Mouse (Mus musculus) hindbrain, postnatal 0 days (tissue): ENCODE results near the gene Hrg. TPM values are rescaled to one million over a fixed set of nuclear protein-coding genes. Genes with fewer than 3 reads are reported as not detected.
A peak's percentile ranks its signal among the peaks of the same experiment; 100 is the strongest.
"Not testable (repeated sequence)": the region's sequence is repeated elsewhere in the genome, so short reads cannot be mapped to it uniquely, and the experiment has no call there.

ENCODE experiments used
- ATAC-seq: fragments of 200-750 bp; cut with Nextera tagmentation; 2 replicates; pipeline ENCODE4 v1.8.0; 2017; ENCODE audit warnings: mild to moderate bottlenecking, moderate TSS enrichment, moderate library complexity
- DNase-seq: peaks from one replicate; pipeline ENCODE4 v3.0.0-alpha.2; 2015; ENCODE audit warnings: low spot score
- H3K27ac ChIP-seq: fragments of 300-500 bp; sonication (generic); 2 replicates; pipeline ENCODE4 v1.5.1; 2014; ENCODE audit warnings: mild to moderate bottlenecking
- H3K27me3 ChIP-seq: fragments of 300-500 bp; sonication (generic); 2 replicates; pipeline ENCODE4 v1.6.1; 2014; ENCODE audit warnings: low read length, mixed read lengths; ENCODE audit not compliant: insufficient read depth
- H3K36me3 ChIP-seq: fragments of 300-500 bp; sonication (generic); 2 replicates; pipeline ENCODE4 v1.6.1; 2014; ENCODE audit warnings: low read length, mixed read lengths; ENCODE audit not compliant: insufficient read depth
- H3K4me1 ChIP-seq: fragments of 300-500 bp; sonication (generic); 2 replicates; pipeline ENCODE4 v1.6.1; 2014; ENCODE audit warnings: antibody characterized with exemption, low read length, mixed read lengths; ENCODE audit not compliant: insufficient read depth
- H3K4me2 ChIP-seq: fragments of 300-500 bp; sonication (generic); 2 replicates; pipeline ENCODE4 v1.6.1; 2014; ENCODE audit warnings: low read depth, mild to moderate bottlenecking, low read length, moderate library complexity, mixed read lengths
- H3K4me3 ChIP-seq: fragments of 300-500 bp; sonication (generic); 2 replicates; pipeline ENCODE4 v1.5.1; 2014; ENCODE audit warnings: low read length
- H3K9ac ChIP-seq: fragments of 300-500 bp; sonication (generic); replicated peaks from 2 replicates; pipeline ENCODE4 v1.6.1; 2014; ENCODE audit warnings: mild to moderate bottlenecking, low read length, moderate library complexity, mixed read lengths
- H3K9me3 ChIP-seq: fragments of 300-500 bp; sonication (generic); 2 replicates; pipeline ENCODE4 v1.6.1; 2016; ENCODE audit warnings: low read length, mixed read lengths
- CTCF ChIP-seq: IDR thresholded peaks from 2 replicates; pipeline ENCODE4 v1.5.1; 2016; ENCODE audit warnings: antibody characterized with exemption, control low read depth, low read depth
- WGBS: fragments of 180-500 bp; shearing (Covaris S2); extraction: QIAGEN DNeasy Blood & Tissue Kit; methylation state at CpG from one replicate; pipeline ENCODE4 v1.1.7; 2014; 5-methylcytosine and 5-hydroxymethylcytosine counted together
- polyA plus RNA-seq: library from polyadenylated mRNA; unstranded; fragments of >200 nt; fragmentation: Nextera tagmentation; extraction: Ambion mirVana; gene quantifications from 2 replicates; pipeline ENCODE4 v1.2.1, GENCODE M21; 2015
- total RNA-seq: library from RNA; depleted of rRNA; stranded (reverse); fragments of >200 nt; gene quantifications from 2 replicates; pipeline ENCODE4 v1.2.3, GENCODE M21; 2014

The Hrg gene
- total and polyA plus RNA-seq, 2 experiments from 2014 or later: not detected

DNA sequence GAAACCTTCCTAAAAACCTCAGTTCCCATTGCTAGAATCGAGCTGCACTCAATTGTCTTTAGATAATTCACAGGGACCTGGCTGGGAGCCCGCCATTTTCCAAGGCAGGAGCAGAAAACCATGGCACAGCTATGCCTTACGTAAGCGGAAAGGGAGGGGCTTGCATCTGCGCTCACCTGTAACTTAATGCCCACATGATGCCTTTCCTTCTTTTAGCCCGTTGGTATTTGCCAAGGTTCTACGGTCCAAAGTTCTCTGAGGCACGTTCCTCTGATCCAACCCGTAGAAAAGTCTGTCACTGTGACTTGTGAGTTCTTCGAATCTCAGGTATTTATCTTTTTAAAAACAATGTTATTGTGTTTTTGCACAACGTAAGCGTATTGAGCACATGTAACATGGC is 13.2 kb upstream of the Hrg start:
- DNase-seq (no peak), ATAC-seq (no peak)
- no peaks in the 10 kb centered on the region for H3K4me1 ChIP-seq
- H3K27me3 ChIP-seq: no peaks in the 10 kb centered on the region
- no peak overlapping the region for H3K4me2 ChIP-seq
- 92% methylated on average over 12 of the region's 12 CpGs for WGBS
- no peak overlapping the region for H3K4me3 ChIP-seq
- H3K9me3 ChIP-seq: peaks cover 2% of the 10 kb centered on the region; the same call in 1 of the 2 replicates
- no peak overlapping the region for H3K9ac ChIP-seq
- no peak for TF ChIP-seq CTCF
- no peaks in the 10 kb centered on the region for H3K36me3 ChIP-seq
- H3K27ac ChIP-seq: no peak overlapping the region

DNA sequence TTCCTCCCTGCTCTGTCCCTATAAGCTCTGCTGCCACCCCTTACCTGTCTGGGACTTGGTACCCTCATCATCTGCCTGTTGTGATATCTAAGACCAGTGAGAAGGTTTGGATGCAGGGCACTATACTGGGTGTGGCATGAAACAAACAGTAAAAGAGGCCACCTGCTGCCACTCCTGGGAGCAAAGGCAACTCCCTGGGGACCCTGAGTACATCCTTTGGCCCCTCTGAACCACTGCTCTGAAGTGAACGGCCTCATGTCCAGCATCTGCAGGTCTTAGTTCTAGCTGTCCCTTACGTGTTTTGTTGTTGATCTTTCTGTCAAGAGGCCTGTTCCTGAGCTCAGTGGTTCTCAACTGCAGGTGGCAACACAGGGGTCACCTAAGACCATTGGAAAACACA is 12.3 kb upstream of the Hrg start:
- WGBS: 75% methylated on average over 2 of the region's 2 CpGs
- no peak for TF ChIP-seq CTCF
- ATAC-seq: no peak

DNA sequence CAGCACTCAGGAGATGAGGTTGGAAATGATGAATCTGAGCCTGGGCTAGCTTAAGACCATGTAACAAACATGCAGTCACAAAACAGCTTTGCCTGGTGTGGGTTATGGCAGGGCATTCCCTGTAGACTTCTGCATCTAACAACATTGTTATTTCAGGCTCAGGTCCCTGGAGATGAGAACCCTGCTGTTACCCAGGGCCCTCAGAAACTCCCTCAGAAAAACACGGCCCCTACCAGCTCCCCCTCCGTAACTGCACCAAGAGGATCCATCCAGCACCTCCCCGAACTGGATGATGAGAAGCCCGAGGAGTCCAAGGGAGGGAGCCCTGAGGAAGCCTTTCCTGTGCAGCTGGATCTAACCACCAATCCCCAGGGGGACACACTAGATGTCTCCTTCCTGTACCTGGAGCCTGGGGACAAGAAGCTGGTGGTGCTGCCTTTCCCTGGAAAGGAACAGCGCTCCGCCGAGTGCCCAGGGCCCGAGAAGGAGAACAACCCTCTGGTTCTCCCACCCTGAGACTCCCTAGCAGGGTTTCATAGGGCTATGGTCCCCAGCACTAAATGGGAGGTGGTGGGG is 11.7 kb upstream of the Hrg start:
- peaks cover 2% of the 10 kb centered on the region; the same call in 1 of the 2 replicates for H3K9me3 ChIP-seq
- ATAC-seq (no peak), DNase-seq (no peak)
- no peak overlapping the region for H3K4me2 ChIP-seq
- no peak overlapping the region for H3K27ac ChIP-seq
- H3K4me1 ChIP-seq: no peaks in the 10 kb centered on the region
- TF ChIP-seq CTCF: no peak
- no peak overlapping the region for H3K9ac ChIP-seq
- H3K36me3 ChIP-seq: no peaks in the 10 kb centered on the region
- H3K27me3 ChIP-seq: no peaks in the 10 kb centered on the region
- 82% methylated on average over 8 of the region's 8 CpGs for WGBS
- H3K4me3 ChIP-seq: no peak overlapping the region

More for the DNA sequence above, 12.3 kb upstream of the Hrg start:
- H3K36me3 ChIP-seq: no peaks in the 10 kb centered on the region
- H3K4me3 ChIP-seq: no peak overlapping the region
- H3K27ac ChIP-seq: no peak overlapping the region
- DNase-seq: no peak
- no peaks in the 10 kb centered on the region for H3K27me3 ChIP-seq
- H3K4me2 ChIP-seq: no peak overlapping the region
- H3K9me3 ChIP-seq: peaks cover 2% of the 10 kb centered on the region; the same call in 1 of the 2 replicates
- no peak overlapping the region for H3K9ac ChIP-seq
- no peaks in the 10 kb centered on the region for H3K4me1 ChIP-seq

DNA sequence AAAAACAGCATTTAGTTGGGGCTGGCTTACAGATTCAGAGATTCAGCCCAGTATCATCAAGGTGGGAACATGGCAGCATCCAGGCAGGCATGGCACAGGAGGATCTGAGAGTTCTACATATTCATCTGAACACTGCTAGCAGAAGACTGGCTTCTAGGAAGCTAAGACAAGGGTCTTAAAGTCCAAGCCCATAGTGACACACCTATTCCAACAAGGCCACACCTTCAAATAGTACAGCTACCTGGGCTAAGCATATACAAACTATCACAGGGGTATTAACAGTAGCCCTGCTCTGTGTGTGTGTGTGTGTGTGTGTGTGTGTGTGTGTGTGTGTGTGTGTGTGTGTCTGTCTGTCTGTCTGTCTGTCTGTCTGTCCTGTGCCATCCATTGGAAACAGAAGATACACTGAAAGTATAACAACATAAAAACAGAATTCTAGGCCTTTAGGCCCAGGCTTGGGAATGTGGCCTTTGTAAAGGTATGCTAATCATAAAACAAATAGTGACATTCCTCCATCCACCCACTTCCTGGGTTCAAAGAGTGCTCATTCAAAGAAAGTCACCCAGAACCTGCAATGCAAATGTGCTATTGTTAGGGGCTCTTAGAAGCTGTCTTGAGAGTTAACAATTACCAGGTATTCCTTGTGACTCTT is 8.9 kb upstream of the Hrg start:
- H3K36me3 ChIP-seq, H3K4me2 ChIP-seq, H3K4me1 ChIP-seq, H3K9me3 ChIP-seq, H3K27ac ChIP-seq, H3K9ac ChIP-seq, DNase-seq, ATAC-seq, H3K27me3 ChIP-seq, H3K4me3 ChIP-seq: not testable (repeated sequence)

DNA sequence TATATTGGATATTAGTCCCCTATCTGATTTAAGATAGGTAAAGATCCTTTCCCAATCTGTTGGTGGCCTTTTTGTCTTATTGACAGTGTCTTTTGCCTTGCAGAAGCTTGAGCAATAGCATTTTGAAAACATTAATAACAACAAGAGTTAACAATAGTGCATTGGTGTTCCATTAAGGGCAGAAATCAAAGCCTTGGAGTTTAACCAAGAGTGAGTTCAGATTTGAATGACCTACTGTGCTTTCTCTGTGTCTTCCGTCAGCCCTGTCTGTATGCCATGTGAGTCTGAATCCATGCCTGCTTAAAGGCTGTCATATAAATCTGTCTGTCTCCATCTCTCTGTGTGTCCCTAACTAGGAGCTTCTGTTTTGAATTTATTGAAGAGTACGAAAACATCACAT is 3.5 kb upstream of the Hrg start:
- no peak for TF ChIP-seq CTCF
- WGBS: 82% methylated on average over 2 of the region's 2 CpGs

DNA sequence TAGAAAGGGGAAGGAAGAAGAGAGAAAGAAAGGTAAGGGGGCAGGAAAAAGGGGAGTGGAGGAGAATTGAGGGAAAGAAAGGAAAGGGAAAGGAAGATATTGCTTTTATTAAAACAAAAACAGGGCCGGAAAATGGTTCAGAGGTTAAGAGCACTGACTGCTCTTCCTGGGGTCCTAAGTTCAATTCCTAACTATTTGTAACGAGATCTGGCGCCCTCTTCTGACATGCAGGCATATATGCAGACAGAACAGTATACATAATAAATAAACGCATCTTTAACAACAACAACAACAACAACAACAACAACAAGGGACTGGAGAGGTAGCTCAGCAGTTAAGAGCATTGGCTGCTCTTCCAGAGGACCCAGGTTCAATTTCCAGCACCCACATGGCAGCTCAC is 2.2 kb downstream of the Hrg start:
- DNase-seq (peak; percentile 9), ATAC-seq (no peak)
- no peaks in the 10 kb centered on the region for H3K36me3 ChIP-seq
- no peak overlapping the region for H3K27ac ChIP-seq
- H3K4me3 ChIP-seq: no peak overlapping the region
- no peak overlapping the region for H3K4me2 ChIP-seq
- H3K4me1 ChIP-seq: no peaks in the 10 kb centered on the region
- H3K9me3 ChIP-seq: no peaks in the 10 kb centered on the region
- no peak overlapping the region for H3K9ac ChIP-seq
- peak; percentile 53 for TF ChIP-seq CTCF
- 39% methylated on average over 4 of the region's 4 CpGs for WGBS
- H3K27me3 ChIP-seq: no peaks in the 10 kb centered on the region

More for the DNA sequence above, 3.5 kb upstream of the Hrg start:
- H3K27ac ChIP-seq: no peak overlapping the region
- no peak for DNase-seq
- no peaks in the 10 kb centered on the region for H3K9me3 ChIP-seq
- H3K4me1 ChIP-seq: no peaks in the 10 kb centered on the region
- no peaks in the 10 kb centered on the region for H3K36me3 ChIP-seq
- ATAC-seq: no peak
- no peak overlapping the region for H3K4me3 ChIP-seq
- H3K4me2 ChIP-seq: no peak overlapping the region
- H3K9ac ChIP-seq: no peak overlapping the region
- no peaks in the 10 kb centered on the region for H3K27me3 ChIP-seq

DNA sequence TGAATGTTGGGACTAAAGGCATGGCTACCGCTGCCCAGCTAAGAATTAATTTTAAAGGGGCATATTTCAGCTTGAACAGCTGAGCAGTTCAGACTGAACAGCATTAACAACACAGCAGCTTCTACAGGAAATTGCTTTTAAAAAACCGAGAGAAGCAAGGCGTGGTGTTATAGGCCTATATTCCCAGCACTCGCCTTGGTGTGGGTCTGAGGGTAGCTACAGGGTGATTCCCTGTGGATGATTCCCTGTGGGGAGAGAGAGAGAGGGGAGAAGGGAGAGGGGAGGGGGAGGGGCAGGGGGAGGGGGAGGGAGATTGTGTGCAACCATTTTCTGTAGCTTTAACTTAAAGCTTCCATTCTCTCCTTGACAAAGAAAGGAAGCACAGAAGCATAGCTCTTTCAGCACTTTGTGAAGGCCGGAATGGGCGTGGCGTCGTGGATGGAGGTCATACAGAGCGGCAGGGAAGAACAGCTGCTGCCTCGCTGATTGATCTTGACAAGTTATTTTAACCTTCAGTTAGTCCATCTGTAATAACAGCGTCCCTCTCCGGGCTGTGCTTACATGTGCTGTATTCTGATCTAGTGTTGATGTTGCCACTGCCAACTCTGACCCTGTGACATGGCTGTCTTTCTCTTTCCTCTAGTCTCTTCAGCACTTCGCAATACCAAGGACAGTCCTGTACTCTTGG is 4.7 kb downstream of the Hrg start:
- Histone ChIP-seq H3K36me3 (no peaks in the 10 kb centered on the region), H3K4me3 (no peak overlapping the region), H3K4me2 (no peak overlapping the region; the same call in 1 of the 2 replicates), H3K9ac (no peak overlapping the region), H3K9me3 (no peaks in the 10 kb centered on the region), H3K27ac (no peak overlapping the region), H3K4me1 (no peaks in the 10 kb centered on the region), H3K27me3 (no peaks in the 10 kb centered on the region)
- DNase-seq: peak; percentile 9
- ATAC-seq: 0 out of 2 replicates have a peak, but pooled peaks have one; percentile 32
- no peak for TF ChIP-seq CTCF
- WGBS: 34% methylated on average over 13 of the region's 13 CpGs
